Mouse (Mus musculus) olfactory bulb, adult 2 months (tissue): ENCODE data around the gene Plk5.

Experiments
- CTCF ChIP-seq: fragments of 200-500 bp; IDR thresholded peaks from 2 replicates; pipeline ENCODE4 v1.5.1; 2012; ENCODE audit warnings: low read depth, mild to moderate bottlenecking, low read length, moderate library complexity; ENCODE audit not compliant: insufficient read depth
- POLR2A ChIP-seq: fragments of 200-500 bp; IDR thresholded peaks from 2 replicates; pipeline ENCODE4 v1.6.1; 2012; ENCODE audit warnings: mild to moderate bottlenecking, low read depth, low read length, moderate library complexity; ENCODE audit not compliant: insufficient read depth

GRCm38 (mm10) chr10:80400704-80401161, 44.5 kb downstream of the Plk5 start:
- TF ChIP-seq POLR2A, result no peak
- TF ChIP-seq CTCF, result no peak
